In genomic region chr2:13857461-13857860, GRCm38 (mm10) we compare ENCODE assay signal across 14 mouse cellular contexts.
"Had no signal": no experiment of that assay in that cellular context is flagged by ENCODE, and none has a peak within 500 bp of the region (broad histone marks: within the 10 kb centered on the region; RNA-seq: fewer than 3 reads in every experiment).

No protein-coding gene starts in this region.

- H3K4me1 ChIP-seq: limb, embryonic 12.5 days; midbrain, embryonic 12.5 days; neural tube, embryonic 13.5 days had no signal

- H3K9me3 ChIP-seq: limb, embryonic 12.5 days; midbrain, embryonic 12.5 days; neural tube, embryonic 13.5 days had no signal

- H3K27ac ChIP-seq: limb, embryonic 12.5 days; liver, embryonic 14.5 days; midbrain, embryonic 12.5 days; neural tube, embryonic 13.5 days had no signal

- H3K4me3 ChIP-seq: limb, embryonic 12.5 days; megakaryocyte, embryonic 14.5 days; midbrain, embryonic 12.5 days; neural tube, embryonic 13.5 days had no signal

- H3K36me3 ChIP-seq: limb, embryonic 12.5 days; midbrain, embryonic 12.5 days; neural tube, embryonic 13.5 days had no signal

- H3K27me3 ChIP-seq: limb, embryonic 12.5 days; megakaryocyte, embryonic 14.5 days; midbrain, embryonic 12.5 days; neural tube, embryonic 13.5 days had no signal

- H3K4me2 ChIP-seq: limb, embryonic 12.5 days; midbrain, embryonic 12.5 days; neural tube, embryonic 13.5 days had no signal

- DNase-seq: kidney, adult 8-10 months; kidney, postnatal 25 days; liver; lung, adult 2 months; lung, postnatal 4 days; right cerebral cortex, postnatal 25 days; thymus, postnatal 4 days had no signal

- ATAC-seq: lung, postnatal 0 days; midbrain, embryonic 16.5 days had no signal

- H3K9ac ChIP-seq: limb, embryonic 12.5 days; liver, embryonic 14.5 days; midbrain, embryonic 12.5 days; neural tube, embryonic 13.5 days had no signal
